Mouse (Mus musculus): ENCODE measurements around the gene Plppr3. TPM values are rescaled to one million over a fixed set of nuclear protein-coding genes. Genes with fewer than 3 reads are reported as not detected.

The Plppr3 gene
- 21.5 and 22.3 TPM in 2 replicates for total RNA-seq (2023)

DNA sequence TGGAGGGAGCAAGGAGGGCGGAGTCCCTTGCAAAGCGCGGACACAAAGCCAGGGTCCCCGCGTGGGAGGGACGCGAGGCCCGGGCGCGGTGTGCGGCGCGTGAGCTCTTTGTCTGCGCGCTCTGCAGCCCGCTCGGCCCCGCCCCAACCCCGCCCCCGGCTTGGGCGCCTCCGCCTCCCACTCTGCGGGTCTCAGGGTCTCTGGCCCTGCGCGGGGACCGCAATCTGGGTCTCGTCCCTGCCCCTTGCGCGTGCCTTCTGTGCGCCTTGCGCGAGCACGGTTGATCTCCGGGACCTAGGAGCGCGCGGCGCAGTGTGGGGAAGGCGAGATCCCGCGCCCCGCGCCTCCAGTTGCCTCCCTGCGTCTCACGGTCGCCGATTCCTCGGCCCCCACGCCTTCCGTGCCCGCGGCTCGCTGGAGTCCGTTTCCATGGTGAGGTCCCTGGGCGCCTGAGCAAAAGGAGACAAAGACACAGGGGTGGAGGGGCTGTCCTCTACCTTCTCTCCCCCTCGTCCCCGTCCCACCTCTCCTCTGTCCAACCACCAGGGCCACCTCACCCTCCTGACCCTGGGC is at the start of gene Plppr3, which contains the start of gene Prtn3:
Gene Plppr3, minus strand, starts transcription at position 345 of the 573 bp plus-strand sequence.
Gene Prtn3, plus strand, starts transcription at position 187 of the 573 bp plus-strand sequence.

DNA sequence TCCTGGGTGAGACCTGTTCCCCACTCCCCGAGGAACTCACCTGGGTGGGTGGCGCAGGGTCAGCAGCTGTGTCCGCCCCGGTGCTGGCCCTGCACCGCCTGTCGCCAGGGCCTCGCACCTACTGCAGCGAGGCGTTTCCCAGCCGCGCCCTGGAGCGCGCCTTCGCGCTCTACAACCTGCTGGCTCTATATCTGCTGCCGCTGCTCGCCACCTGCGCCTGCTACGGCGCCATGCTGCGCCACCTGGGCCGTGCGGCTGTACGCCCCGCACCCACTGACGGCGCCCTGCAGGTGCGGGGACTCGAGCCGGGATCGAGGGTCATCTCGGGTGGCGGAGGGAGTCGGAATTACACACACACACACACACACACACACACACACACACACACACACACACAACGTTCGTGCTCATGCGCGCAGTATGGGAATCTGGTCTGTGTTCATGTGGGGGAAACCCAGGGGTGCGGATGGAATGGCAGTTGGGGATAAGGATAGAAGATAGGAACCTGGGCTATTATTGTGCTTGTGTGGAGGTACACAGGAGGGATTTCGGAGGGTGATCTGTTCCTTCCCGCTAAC is 46.6 kb upstream of the Plppr3 start, which contains the start of gene R3hdm4:
Gene R3hdm4, minus strand, starts transcription at position 251 of the 578 bp plus-strand sequence.

DNA sequence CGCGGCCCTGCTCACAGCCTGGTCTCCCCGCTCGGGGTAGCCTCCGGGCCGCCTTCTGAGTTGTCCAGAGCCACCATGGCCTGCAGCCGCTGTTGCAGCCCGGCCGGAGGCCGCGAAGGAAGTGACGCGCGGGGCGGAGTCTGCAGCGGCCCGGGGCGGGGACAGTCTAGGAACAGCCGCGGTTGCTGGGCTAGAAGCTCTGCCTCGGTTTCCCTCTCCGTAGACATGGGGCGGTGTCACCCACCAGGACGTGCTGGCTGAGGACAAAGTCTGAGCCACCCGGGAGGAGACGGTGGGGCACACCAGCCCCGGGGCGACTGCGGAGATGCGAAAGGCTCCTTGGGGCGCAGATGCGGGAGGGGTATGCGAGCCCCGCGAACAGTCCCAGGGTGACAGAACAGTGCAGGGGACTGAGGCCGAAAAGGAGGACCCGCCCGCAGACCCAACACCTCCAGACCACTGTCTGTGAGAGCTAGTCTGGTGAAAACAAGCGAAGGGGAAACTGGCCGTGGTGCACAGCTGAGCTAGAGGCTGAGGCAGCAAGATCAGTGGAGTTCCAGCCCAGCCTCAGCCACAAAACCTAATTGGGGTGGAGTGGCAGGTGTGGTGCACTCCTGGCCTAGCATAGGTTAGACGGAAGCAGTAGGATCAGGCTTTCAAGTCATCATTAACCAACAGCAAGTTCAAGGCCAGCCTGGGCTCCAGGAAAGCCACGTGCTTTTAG is 42.5 kb upstream of the Plppr3 start, which contains the start of gene Kiss1r:
Gene Kiss1r, plus strand, starts transcription at position 164 of the 724 bp plus-strand sequence.

DNA sequence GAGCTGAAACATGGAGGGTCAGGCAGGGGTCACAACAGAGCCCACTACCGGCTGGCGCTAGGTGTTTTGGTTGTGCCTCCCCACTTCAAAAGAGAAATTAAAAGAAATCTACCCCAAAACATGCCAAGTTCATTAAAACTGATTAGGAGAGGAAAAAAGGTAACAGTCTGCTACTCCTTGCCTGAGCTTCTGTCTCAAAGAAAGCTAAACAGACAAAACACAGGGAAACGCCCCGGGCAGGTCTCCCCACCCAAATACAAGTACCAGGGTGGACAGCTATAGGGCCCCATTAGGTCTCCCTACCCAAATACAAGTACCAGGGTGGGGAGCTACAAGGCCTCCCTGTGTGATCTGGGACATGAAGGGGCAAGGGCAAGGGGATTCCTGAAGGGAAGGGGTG is 36.1 kb upstream of the Plppr3 start, which contains the start of gene Gm26602:
Gene Gm26602, plus strand, starts transcription at position 301 of the 400 bp plus-strand sequence.

DNA sequence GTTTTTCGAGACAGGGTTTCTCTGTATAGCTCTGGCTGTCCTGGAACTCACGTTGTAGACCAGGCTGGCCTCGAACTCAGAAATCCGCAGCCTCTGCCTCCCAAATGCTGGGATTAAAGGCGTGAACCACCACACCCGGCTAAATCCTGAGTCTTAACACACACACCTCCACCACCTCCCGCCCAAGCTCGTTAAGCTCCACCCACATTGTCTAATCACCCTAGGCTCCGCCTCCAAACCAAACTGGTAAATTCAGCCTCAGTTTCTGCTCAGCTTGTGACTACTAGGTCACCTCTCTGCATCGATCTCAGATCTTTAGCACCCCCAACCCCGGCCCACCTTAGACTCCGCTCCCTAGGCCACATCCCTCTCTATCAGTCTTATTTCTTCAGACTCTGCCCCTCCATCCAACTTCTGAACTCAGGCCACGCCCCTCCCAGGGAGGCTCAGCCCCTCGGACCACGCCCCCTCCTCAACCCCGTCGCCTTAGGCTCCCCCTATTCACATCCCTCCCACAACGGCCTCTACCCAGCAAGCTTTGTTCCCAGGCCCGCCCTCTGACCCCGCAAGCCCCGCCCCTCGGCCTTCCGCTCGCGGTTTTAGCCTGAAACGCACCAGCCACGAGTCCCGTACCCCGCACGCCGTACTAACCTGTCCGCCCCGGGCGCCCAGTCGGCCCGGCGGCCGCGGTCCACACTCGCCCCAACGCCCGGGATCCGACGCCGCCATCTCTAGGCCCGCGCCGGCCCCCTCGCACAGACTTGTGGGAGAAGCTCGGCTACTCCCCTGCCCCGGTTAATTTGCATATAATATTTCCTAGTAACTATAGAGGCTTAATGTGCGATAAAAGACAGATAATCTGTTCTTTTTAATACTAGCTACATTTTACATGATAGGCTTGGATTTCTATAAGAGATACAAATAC is 34.0 kb upstream of the Plppr3 start, which contains the start of gene Med16:
Gene Med16, minus strand, starts transcription at position 757 of the 925 bp plus-strand sequence.

DNA sequence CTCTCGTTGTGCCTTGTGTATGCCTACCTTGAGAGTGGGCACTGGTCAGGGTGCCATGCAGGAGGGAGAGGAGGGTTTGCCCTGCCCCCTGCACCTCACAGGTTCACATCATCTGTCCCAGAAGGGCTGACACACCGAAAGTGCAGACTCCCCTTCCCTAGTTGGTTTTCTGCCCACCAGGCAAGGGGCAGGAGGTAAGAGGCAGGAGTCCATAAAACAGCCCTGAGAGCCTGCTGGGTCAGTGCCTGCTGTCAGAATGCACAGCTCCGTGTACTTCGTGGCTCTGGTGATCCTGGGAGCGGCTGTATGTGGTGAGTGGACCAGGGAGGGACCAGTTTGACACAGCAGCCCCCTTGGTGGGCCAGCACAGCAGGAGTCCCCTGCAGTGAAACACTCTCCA is 16.2 kb upstream of the Plppr3 start, which contains the start of gene Cfd:
Gene Cfd, plus strand, starts transcription at position 184 of the 400 bp plus-strand sequence.

DNA sequence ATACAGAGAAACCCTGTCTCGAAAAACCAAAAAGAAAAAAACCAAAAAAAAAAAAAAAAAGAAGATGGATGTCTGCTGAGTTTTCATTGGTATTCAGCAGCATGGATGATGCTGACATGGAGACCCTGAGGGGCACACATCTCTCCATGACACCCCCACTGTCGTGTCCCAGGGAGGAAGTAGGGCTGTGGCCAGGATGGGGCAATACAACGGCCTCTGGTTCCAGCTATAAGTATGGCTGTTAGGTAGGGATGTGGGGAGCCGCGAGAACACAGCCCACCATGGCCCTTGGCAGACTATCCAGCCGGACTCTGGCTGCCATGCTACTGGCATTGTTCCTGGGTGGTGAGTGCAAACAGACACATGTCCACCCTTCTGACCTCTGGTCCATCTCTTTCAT is 11.6 kb upstream of the Plppr3 start, which contains the start of gene Elane:
Gene Elane, plus strand, starts transcription at position 194 of the 400 bp plus-strand sequence.

DNA sequence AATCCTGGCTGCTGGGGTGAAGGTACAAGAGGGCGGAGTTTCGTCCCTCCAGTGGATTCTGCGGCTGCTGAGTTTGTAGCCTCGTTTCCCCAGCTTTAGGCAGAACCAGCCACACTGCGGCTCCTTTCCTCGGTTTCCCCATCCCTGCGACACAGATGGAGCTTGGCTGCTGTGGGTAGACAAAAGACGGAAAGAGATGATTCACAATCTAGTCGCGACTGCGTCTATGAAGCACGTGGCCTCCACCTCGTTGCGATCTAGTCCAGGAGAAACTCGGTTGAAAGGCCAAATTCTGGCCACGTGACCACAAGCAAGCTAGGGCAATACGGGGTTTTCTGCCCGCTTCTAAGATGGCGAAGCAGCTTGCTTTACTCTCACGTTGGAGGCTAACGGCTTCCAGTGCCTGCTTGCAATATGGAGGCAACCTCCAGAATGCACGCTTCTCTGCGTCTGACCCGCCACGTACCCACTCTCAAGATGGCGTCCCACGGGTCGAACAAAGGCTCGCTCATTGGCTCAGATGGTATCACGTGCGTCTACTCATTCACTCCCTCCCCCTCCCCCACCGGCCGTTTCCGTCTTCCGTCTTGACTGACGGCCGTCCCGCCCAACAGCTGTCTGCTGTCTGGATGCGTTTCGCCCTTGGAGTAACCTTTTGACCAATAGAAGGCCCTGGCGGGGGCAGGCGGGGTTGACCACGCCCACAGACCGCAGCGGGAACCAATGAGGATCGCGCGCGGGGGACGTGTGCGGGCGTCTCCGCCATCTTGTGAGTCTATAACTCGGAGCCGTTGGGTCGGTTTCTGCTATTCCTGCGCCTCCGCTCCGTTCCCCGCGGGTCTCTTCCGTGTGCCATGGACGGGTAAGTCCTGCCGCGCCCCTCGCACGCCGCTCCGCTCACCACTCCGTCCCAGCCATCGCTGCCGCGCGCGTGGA is 20.3 kb downstream of the Plppr3 start, which contains the start of gene Ptbp1:
Gene Ptbp1, plus strand, starts transcription at position 568 of the 936 bp plus-strand sequence.

DNA sequence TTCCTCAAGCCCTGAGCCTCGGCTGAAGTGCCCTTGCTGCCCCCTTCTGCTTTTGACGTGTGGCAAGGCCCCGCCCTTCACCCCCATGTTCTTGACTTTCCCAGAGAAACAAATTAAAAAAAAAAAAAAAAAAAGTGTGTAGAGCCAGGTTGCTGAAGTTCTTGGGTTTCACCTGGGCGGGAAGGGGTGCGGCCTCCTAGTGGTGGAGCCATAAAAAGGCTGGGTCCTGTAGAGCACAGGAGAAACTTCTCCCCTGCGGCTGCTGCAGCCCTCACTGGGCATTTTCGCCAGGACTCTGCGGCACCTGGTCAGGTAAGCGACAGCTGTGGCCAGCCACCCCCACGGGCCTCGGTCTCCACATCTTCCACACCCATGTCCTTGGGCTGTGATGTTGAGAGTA is 53.7 kb downstream of the Plppr3 start, which contains the start of gene Misp:
Gene Misp, plus strand, starts transcription at position 208 of the 400 bp plus-strand sequence.

Other genes with a start within 250 kb of the Plppr3 start
- gene Shc2, start 236.7 kb downstream of the Plppr3 start, total RNA-seq (2023): not detected in 2 replicates
- not detected in 2 replicates for gene Odf3l2, start 228.9 kb downstream of the Plppr3 start, total RNA-seq (2023)
- gene Madcam1, start 210.1 kb downstream of the Plppr3 start, total RNA-seq (2023): not detected in 2 replicates
- gene Tpgs1, start 205.3 kb downstream of the Plppr3 start, total RNA-seq (2023): 16.1 and 19.4 TPM in 2 replicates
- 62.7 and 69.8 TPM in 2 replicates for gene Cdc34, start 192.4 kb downstream of the Plppr3 start, total RNA-seq (2023)
- 1.6 and 2.3 TPM in 2 replicates for gene Gzmm, start 185.6 kb downstream of the Plppr3 start, total RNA-seq (2023)
- 78.7 and 95.6 TPM in 2 replicates for gene Bsg, start 170.1 kb downstream of the Plppr3 start, total RNA-seq (2023)
- not detected in 2 replicates for gene Hcn2, start 158.0 kb downstream of the Plppr3 start, total RNA-seq (2023)
- gene Polrmt, start 128.1 kb downstream of the Plppr3 start, total RNA-seq (2023): 10.1 and 11.3 TPM in 2 replicates
- gene Fgf22, start 119.6 kb downstream of the Plppr3 start, total RNA-seq (2023): not detected in 2 replicates
- 18.7 and 24.0 TPM in 2 replicates for gene Rnf126, start 107.7 kb downstream of the Plppr3 start, total RNA-seq (2023)
- gene Fstl3, start 97.4 kb downstream of the Plppr3 start, total RNA-seq (2023): 3.4 and 5.5 TPM in 2 replicates
- gene Prss57, start 83.7 kb downstream of the Plppr3 start, total RNA-seq (2023): 15.8 and 16.6 TPM in 2 replicates
- 104 and 146 TPM in 2 replicates for gene Palm, start 81.1 kb downstream of the Plppr3 start, total RNA-seq (2023)
- gene Misp, start 53.6 kb downstream of the Plppr3 start, total RNA-seq (2023): 0.60 and 1.1 TPM in 2 replicates
- 224 and 230 TPM in 2 replicates for gene Ptbp1, start 20.2 kb downstream of the Plppr3 start, total RNA-seq (2023)
- 374 and 461 TPM in 2 replicates for gene Prtn3, start 158 bp downstream of the Plppr3 start, total RNA-seq (2023)
- 409 and 433 TPM in 2 replicates for gene Elane, start 11.6 kb upstream of the Plppr3 start, total RNA-seq (2023)
- gene Cfd, start 16.2 kb upstream of the Plppr3 start, total RNA-seq (2023): not detected in 2 replicates
- 38.8 and 45.7 TPM in 2 replicates for gene Med16, start 34.3 kb upstream of the Plppr3 start, total RNA-seq (2023)
- not detected in 2 replicates for gene Gm26602, start 36.2 kb upstream of the Plppr3 start, total RNA-seq (2023)
- gene Kiss1r, start 42.3 kb upstream of the Plppr3 start, total RNA-seq (2023): 5.0 and 5.7 TPM in 2 replicates
- gene R3hdm4, start 46.6 kb upstream of the Plppr3 start, total RNA-seq (2023): 563 and 732 TPM in 2 replicates
- gene Arid3a, start 52.4 kb upstream of the Plppr3 start, total RNA-seq (2023): 203 and 226 TPM in 2 replicates
- 13.5 and 19.5 TPM in 2 replicates for gene Wdr18, start 85.5 kb upstream of the Plppr3 start, total RNA-seq (2023)
- 0.16 and 0.19 TPM in 2 replicates for gene Grin3b, start 96.1 kb upstream of the Plppr3 start, total RNA-seq (2023)
- 65.1 and 75.1 TPM in 2 replicates for gene Tmem259, start 109.7 kb upstream of the Plppr3 start, total RNA-seq (2023)
- gene Cnn2, start 114.0 kb upstream of the Plppr3 start, total RNA-seq (2023): 381 and 568 TPM in 2 replicates
- 105 and 153 TPM in 2 replicates for gene Abca7, start 121.9 kb upstream of the Plppr3 start, total RNA-seq (2023)
- 445 and 546 TPM in 2 replicates for gene Arhgap45, start 142.0 kb upstream of the Plppr3 start, total RNA-seq (2023)
- gene Polr2e, start 165.2 kb upstream of the Plppr3 start, total RNA-seq (2023): 31.6 and 36.0 TPM in 2 replicates
- gene Gpx4, start 172.5 kb upstream of the Plppr3 start, total RNA-seq (2023): 228 and 229 TPM in 2 replicates
- 164 and 210 TPM in 2 replicates for gene Sbno2, start 230.9 kb upstream of the Plppr3 start, total RNA-seq (2023)
- gene Stk11, start 241.2 kb upstream of the Plppr3 start, total RNA-seq (2023): 193 and 249 TPM in 2 replicates